14 mouse cellular contexts compared by ENCODE assay signal in genomic region chr14:101602851-101603250, GRCm38 (mm10). TPM values are rescaled to one million over a fixed set of nuclear protein-coding genes. Genes with fewer than 3 reads are reported as not detected.
DNase-seq lines count a peak whose midpoint lies in the region; ATAC-seq lines count a peak whose summit lies in the region.
"Had no signal": no experiment of that assay in that cellular context is flagged by ENCODE, and none has a peak within 500 bp of the region (broad histone marks: within the 10 kb centered on the region; RNA-seq: fewer than 3 reads in every experiment).

No protein-coding gene starts in this region.

- H3K4me2 ChIP-seq in hindbrain, embryonic 11.5 days (replicated peaks; ENCODE audit: low read depth, low read length): no peak overlapping the region
- H3K4me2 ChIP-seq in hindbrain, embryonic 13.5 days: no peak overlapping the region
- H3K4me2 ChIP-seq in kidney, embryonic 16.5 days (replicated peaks; ENCODE audit: low read depth, low read length): no peak overlapping the region
- H3K4me2 ChIP-seq: heart, embryonic 13.5 days; liver, embryonic 13.5 days had no signal

- H3K4me1 ChIP-seq in hindbrain, embryonic 11.5 days (replicated peaks; ENCODE audit: control insufficient read depth, insufficient read depth, low read length): no peaks in the 10 kb centered on the region
- H3K4me1 ChIP-seq in hindbrain, embryonic 13.5 days (replicated peaks): peaks cover 7% of the 10 kb centered on the region
- peaks cover 27% of the 10 kb centered on the region for H3K4me1 ChIP-seq in kidney, embryonic 16.5 days (ENCODE audit: insufficient read depth, low read length)
- H3K4me1 ChIP-seq: liver, embryonic 13.5 days had no signal

- DNase-seq in hindbrain, embryonic 11.5 days (ENCODE audit: low spot score): peak; percentile 11
- DNase-seq in ES-CJ7 (ENCODE audit: low read depth, low spot score): peak; percentile 27
- DNase-seq in brain, adult 2 months (ENCODE audit: low read depth, low spot score): peak; percentile 19
- no peak for DNase-seq in B cell, adult 2 months
- DNase-seq in gastrocnemius, postnatal 25 days: no peak
- DNase-seq in urinary bladder, adult 2 months (ENCODE audit: low spot score): no peak
- DNase-seq: cerebellum, postnatal 25 days; gastrocnemius, postnatal 36 days; liver, embryonic 13.5 days had no signal

- ATAC-seq in hindbrain, embryonic 11.5 days (ENCODE audit: low FRiP score): no peak
- ATAC-seq in hindbrain, embryonic 13.5 days (ENCODE audit: low FRiP score): no peak
- peak; percentile 88 for ATAC-seq in kidney, embryonic 16.5 days (ENCODE audit: low FRiP score, low TSS enrichment)
- ATAC-seq: hindbrain, postnatal 0 days; lung, postnatal 0 days had no signal

- H3K4me3 ChIP-seq in hindbrain, embryonic 11.5 days (ENCODE audit: low read depth, low read length): no peak overlapping the region
- H3K4me3 ChIP-seq in hindbrain, embryonic 13.5 days: no peak overlapping the region
- no peak overlapping the region for H3K4me3 ChIP-seq in kidney, embryonic 16.5 days (ENCODE audit: low read length)
- H3K4me3 ChIP-seq: heart, embryonic 13.5 days; liver, embryonic 13.5 days had no signal

- H3K9me3 ChIP-seq in hindbrain, embryonic 11.5 days (ENCODE audit: control insufficient read depth, low read length): no peaks in the 10 kb centered on the region
- H3K9me3 ChIP-seq in hindbrain, embryonic 13.5 days: no peaks in the 10 kb centered on the region
- no peaks in the 10 kb centered on the region for H3K9me3 ChIP-seq in kidney, embryonic 16.5 days (ENCODE audit: low read length)
- H3K9me3 ChIP-seq: heart, embryonic 13.5 days; liver, embryonic 13.5 days had no signal

- 64% methylated on average over 3 of the region's 3 CpGs for WGBS in hindbrain, embryonic 11.5 days
- 41% methylated on average over 3 of the region's 3 CpGs for WGBS in hindbrain, embryonic 13.5 days
- WGBS in kidney, embryonic 16.5 days: 32% methylated on average over 3 of the region's 3 CpGs

- H3K9ac ChIP-seq in hindbrain, embryonic 11.5 days (ENCODE audit: low read depth, low read length): no peak overlapping the region
- H3K9ac ChIP-seq in hindbrain, embryonic 13.5 days: no peak overlapping the region
- no peak overlapping the region for H3K9ac ChIP-seq in kidney, embryonic 16.5 days (replicated peaks; ENCODE audit: low read length)
- H3K9ac ChIP-seq: heart, embryonic 13.5 days; liver, embryonic 13.5 days had no signal

- no peaks in the 10 kb centered on the region for H3K27me3 ChIP-seq in hindbrain, embryonic 11.5 days (ENCODE audit: control insufficient read depth, insufficient read depth, low read length)
- H3K27me3 ChIP-seq in hindbrain, embryonic 13.5 days: 0 out of 2 replicates have a peak, but pooled peaks cover 5% of the 10 kb centered on the region
- no peaks in the 10 kb centered on the region for H3K27me3 ChIP-seq in kidney, embryonic 16.5 days (ENCODE audit: insufficient read depth, low read length)
- H3K27me3 ChIP-seq: heart, embryonic 13.5 days had no signal

- no peak overlapping the region for H3K27ac ChIP-seq in hindbrain, embryonic 11.5 days (ENCODE audit: low read depth, low read length)
- no peak overlapping the region for H3K27ac ChIP-seq in hindbrain, embryonic 13.5 days
- H3K27ac ChIP-seq in kidney, embryonic 16.5 days (ENCODE audit: low read length): 0 out of 2 replicates have a peak overlapping the region, but pooled peaks have one; percentile 24
- H3K27ac ChIP-seq: heart, embryonic 13.5 days; hindbrain, postnatal 0 days; liver, embryonic 13.5 days had no signal

- no peaks in the 10 kb centered on the region for H3K36me3 ChIP-seq in hindbrain, embryonic 11.5 days (ENCODE audit: control insufficient read depth, insufficient read depth, low read length)
- H3K36me3 ChIP-seq in hindbrain, embryonic 13.5 days: no peaks in the 10 kb centered on the region
- H3K36me3 ChIP-seq in kidney, embryonic 16.5 days (ENCODE audit: insufficient read depth, low read length): no peaks in the 10 kb centered on the region
- H3K36me3 ChIP-seq: liver, embryonic 13.5 days had no signal

RNA-seq across cellular contexts. Expression of gene Tbc1d4, which starts 6.1 kb away (rescaled TPM):
- 4.8 and 5.0 TPM in 2 replicates for polyA plus RNA-seq in hindbrain, embryonic 11.5 days (2014; fragmentation: Nextera tagmentation; extraction: Ambion mirVana)
- polyA plus RNA-seq in hindbrain, embryonic 13.5 days (2015; fragmentation: Nextera tagmentation; extraction: Ambion mirVana): 6.2 and 6.5 TPM in 2 replicates
- polyA plus RNA-seq in kidney, embryonic 16.5 days (2015; fragmentation: Nextera tagmentation; extraction: Ambion mirVana): 22.0 and 23.0 TPM in 2 replicates
- 10 to 100 TPM; 19.3 to 23.8 TPM for total RNA-seq in gastrocnemius, postnatal 25 days (2021)
- 9.2 and 9.5 TPM in 2 replicates for polyA plus RNA-seq in urinary bladder, adult 2 months (2012; rRNA removed)

RNA-seq across cellular contexts. Expression of gene Commd6, which starts 37.6 kb away (rescaled TPM):
- polyA plus RNA-seq in hindbrain, embryonic 11.5 days (2014; fragmentation: Nextera tagmentation; extraction: Ambion mirVana): 119 and 121 TPM in 2 replicates
- polyA plus RNA-seq in hindbrain, embryonic 13.5 days (2015; fragmentation: Nextera tagmentation; extraction: Ambion mirVana): 93.0 and 102 TPM in 2 replicates
- polyA plus RNA-seq in kidney, embryonic 16.5 days (2015; fragmentation: Nextera tagmentation; extraction: Ambion mirVana): 94.7 and 97.1 TPM in 2 replicates
- 10 to 100 TPM; 12.7 to 14.8 TPM for total RNA-seq in gastrocnemius, postnatal 25 days (2021)
- 48.4 and 65.1 TPM in 2 replicates for polyA plus RNA-seq in urinary bladder, adult 2 months (2012; rRNA removed)

RNA-seq across cellular contexts. Expression of gene Uchl3, which starts 50.9 kb away (rescaled TPM):
- polyA plus RNA-seq in hindbrain, embryonic 11.5 days (2014; fragmentation: Nextera tagmentation; extraction: Ambion mirVana): 182 and 183 TPM in 2 replicates
- 265 and 268 TPM in 2 replicates for polyA plus RNA-seq in hindbrain, embryonic 13.5 days (2015; fragmentation: Nextera tagmentation; extraction: Ambion mirVana)
- polyA plus RNA-seq in kidney, embryonic 16.5 days (2015; fragmentation: Nextera tagmentation; extraction: Ambion mirVana): 137 and 143 TPM in 2 replicates
- total RNA-seq in gastrocnemius, postnatal 25 days (2021): 10 to 100 TPM; 25.3 to 27.1 TPM
- polyA plus RNA-seq in urinary bladder, adult 2 months (2012; rRNA removed): 37.3 and 51.5 TPM in 2 replicates

Comparison
In these comparisons a context has a peak if more than half of its experiments do, and no peak if none do; other contexts are left out.
1. DNase-seq: peak in hindbrain, embryonic 11.5 days (single experiment), ES-CJ7 (single experiment) and brain, adult 2 months (single experiment); none in B cell, adult 2 months (0 of 2), gastrocnemius, postnatal 25 days (single experiment) and urinary bladder, adult 2 months (single experiment).